Mouse (Mus musculus): ENCODE measurements around the gene Stk17b. TPM values are rescaled to one million over a fixed set of nuclear protein-coding genes. Genes with fewer than 3 reads are reported as not detected.
"Not testable (repeated sequence)": the region's sequence is repeated elsewhere in the genome, so short reads cannot be mapped to it uniquely, and the experiment has no call there.

Stk17b gene
- polyA plus RNA-seq, 1 experiment from 2014 or later: 107 TPM

DNA sequence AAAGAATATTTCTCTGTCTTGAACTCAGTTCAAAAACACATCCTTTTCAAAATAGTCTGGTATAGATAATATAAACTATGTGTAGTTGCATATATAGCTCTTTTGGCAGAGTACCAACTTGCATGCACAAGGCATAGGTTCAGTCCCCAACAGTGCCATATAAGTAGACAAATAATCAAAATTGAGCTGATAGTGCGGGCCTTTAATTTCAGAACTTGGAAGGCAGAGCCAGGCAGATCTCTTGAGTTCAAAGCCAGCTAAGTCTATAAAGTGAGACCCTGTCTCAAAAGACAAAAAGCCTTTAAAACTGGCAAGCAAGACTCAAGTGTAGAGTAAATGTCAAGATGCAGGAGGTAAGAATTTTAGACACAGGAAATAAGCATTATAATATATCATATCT, 2.1 kb downstream of the Stk17b start:
- DNase-seq (ENCODE audit: low spot score): no peak

GRCm38 (mm10) chr1:53782079-53782478, 2.9 kb downstream of the Stk17b start:
- no peak for DNase-seq (ENCODE audit: low spot score)

DNA sequence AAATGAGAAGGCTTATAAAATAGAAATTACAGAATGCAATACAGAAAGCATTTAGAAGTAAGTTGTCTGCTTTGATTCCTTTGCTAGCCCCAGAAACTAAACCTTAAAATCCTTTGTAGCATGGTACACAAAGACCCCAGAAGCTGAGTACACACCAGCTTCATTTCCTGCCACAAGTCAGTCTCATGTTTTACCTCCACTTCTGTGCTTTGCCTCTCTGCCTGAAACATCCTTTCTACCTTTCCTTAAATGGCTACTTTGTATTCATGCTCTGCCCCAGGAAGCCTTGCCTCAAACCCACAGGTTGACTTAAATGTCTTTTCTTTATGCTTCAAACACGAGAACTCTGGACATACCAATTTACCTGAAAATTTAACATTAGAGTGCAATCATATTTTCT, 3.7 kb downstream of the Stk17b start:
- peak; percentile 70 for DNase-seq (ENCODE audit: low spot score)

DNA sequence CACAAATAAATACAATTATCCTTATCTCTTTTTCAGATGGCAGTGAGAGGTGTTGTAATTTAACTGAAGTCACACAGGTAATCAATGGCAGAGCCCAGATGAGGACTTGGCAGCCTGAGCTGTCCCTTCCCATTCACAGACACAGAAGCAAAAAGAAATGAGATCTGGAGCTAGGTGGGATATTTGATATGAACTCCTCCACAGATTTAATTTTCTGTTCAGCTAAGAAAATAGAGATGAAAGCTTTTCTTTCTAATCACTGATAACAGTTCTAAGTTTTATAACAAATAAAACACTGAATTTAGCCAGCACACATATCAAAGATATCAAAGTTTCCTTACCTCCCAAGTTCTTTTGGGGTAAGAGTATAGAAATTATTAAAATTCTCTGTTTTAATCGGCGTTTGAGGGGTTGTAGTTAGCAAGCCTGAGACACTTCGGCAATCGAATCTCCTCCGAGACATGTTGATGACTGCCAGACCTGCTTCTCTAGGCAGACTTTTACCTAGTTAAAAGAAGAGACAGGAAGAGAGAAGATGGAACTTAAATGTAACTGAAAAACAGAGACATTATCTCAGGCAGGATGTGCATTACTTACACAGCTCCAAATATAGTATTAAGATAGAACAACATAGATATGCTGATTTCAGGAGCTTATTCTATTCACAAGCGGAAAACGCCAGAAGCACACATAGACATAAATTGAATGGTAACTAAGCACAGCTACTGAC, 8.7 kb downstream of the Stk17b start:
- peak; percentile 47 for DNase-seq (ENCODE audit: low spot score)

GRCm38 (mm10) chr1:53775545-53775944, 9.5 kb downstream of the Stk17b start:
- DNase-seq (ENCODE audit: low spot score): no peak

GRCm38 (mm10) chr1:53775036-53775435, 10.0 kb downstream of the Stk17b start:
- DNase-seq (ENCODE audit: low spot score): no peak

DNA sequence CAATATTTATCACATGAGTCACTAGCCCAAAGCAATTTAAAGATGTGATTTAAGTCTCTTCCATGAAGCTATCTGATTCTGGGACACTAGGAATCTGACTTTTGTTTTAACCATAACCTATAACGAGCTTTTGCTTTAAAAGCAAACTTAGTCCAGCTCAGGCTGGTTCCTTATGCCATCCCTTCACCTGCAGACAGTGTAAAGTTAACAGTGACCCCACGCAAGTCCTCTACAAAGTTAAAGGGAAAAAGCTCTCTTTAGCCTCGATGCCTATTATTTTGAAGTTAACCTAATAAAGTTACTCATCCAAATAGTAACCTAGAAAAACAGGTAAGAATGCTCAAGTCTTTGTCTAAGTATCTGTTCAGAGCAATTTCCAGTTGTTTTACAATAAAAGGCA, 10.5 kb downstream of the Stk17b start:
- DNase-seq (ENCODE audit: low spot score): no peak

- DNase-seq (ENCODE audit: low spot score): peak; percentile 92
These were observed 11.0 kb downstream of the Stk17b start for GRCm38 (mm10) chr1:53773994-53774393.

DNA sequence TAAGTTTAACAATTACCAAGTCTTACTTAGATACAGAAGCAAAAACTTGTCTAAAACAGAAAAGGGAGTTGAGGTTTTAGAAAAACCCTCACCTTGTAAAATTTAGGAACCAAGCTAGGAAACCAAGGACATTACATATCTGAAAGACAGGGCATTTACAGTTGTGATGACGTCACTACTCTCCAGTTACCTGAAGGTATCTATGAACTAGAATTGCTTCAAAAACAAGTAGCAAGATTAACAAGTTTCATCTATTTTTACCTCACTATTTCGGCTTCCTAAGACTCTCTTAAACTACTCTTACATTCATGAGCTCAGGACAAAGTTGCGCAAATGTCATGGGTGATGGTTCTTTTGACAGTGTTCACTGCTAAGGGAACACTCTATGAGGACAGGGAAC, 12.1 kb downstream of the Stk17b start:
- no peak for DNase-seq (ENCODE audit: low spot score)

DNA sequence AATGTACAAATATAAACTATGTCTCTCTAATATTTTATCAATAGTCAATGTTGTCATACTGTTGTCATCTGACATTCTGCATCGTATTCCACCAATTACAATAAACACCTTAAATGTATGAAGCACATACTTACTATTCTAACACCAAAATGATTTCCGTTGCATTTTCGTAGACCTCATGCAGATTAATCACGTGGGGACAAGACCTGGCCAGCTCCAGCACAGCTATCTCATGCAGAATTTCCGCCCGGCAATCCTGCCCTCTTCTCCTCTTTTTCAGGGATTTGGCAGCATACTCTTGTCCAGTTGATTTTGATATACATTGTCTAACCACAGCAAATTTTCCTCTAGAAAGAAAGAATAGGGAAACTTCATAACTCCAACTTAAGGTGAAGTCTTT, 13.5 kb downstream of the Stk17b start:
- DNase-seq (ENCODE audit: low spot score): no peak

GRCm38 (mm10) chr1:53766112-53766511, 18.9 kb downstream of the Stk17b start:
- no peak for DNase-seq (ENCODE audit: low spot score)

DNA sequence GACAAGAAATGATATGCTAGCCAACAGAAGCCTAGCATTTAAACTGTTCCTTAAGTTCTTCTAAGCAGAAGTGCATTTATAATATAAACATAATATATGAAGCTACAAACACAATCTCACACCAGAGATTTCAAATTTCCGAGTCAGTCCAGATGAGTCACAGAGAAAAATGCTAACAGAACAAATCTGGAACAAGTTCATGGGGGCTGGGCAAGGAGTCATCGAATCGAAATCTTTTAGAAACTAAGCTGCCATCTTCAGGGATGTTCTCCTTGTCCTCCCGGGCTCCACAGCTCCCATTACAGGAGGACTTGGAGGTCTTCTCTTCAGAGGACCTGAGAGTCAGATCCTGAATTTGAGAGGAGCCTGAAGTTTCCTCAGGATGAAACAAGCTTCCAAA, 27.7 kb downstream of the Stk17b start:
- no peak for DNase-seq (ENCODE audit: low spot score)

GRCm38 (mm10) chr1:53753501-53753900, 31.5 kb downstream of the Stk17b start:
- not testable (repeated sequence) for DNase-seq (ENCODE audit: low spot score)

GRCm38 (mm10) chr1:53751144-53751543, 33.9 kb downstream of the Stk17b start:
- DNase-seq (ENCODE audit: low spot score): no peak

DNA sequence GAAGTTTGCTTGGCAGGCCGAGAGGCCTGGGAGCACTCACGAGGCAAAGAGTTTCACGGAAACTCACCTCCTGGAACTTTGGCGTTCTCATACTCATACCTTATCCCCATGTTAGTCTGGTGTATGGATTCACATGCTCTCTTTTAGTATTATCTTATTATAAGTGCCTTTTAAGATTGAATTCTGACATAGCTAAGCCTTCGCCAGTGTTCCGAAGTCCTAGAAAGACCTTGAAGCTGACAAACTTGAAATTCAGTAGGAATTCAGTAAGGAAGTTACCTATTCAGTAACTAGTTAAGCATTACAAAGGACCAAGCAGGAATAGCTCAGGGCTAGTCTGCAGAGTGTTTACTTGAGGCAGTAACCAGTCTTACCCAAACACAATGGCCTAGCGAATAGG, 34.3 kb downstream of the Stk17b start:
- DNase-seq (ENCODE audit: low spot score): not testable (repeated sequence)

DNA sequence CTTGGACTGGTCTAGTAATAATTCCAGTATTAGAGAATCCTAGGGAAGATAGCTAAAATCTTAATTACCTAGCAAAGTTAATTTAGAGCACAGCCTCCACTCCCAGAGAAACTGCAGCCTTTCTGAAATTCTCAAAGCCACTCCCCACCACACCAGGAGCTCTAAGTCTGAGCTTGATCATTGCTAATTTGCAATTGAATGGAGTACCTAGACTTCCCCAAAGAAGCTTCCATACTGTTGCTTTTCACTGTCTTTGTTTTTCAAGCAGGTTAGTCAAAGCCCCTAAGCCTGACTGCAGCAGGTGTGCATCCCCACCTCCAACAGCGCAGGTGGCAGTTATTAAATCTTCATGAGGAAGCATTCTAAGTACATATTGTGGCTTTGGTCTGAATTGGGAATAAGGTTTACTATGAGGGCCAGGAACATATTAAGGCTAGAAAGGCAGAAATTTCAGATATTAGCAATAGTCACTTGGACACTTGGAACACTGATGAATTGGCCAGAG, 35.1 kb downstream of the Stk17b start:
- DNase-seq (ENCODE audit: low spot score): not testable (repeated sequence)

- DNase-seq (ENCODE audit: low spot score): no peak
These were observed 36.5 kb downstream of the Stk17b start for GRCm38 (mm10) chr1:53748571-53748970.

DNA sequence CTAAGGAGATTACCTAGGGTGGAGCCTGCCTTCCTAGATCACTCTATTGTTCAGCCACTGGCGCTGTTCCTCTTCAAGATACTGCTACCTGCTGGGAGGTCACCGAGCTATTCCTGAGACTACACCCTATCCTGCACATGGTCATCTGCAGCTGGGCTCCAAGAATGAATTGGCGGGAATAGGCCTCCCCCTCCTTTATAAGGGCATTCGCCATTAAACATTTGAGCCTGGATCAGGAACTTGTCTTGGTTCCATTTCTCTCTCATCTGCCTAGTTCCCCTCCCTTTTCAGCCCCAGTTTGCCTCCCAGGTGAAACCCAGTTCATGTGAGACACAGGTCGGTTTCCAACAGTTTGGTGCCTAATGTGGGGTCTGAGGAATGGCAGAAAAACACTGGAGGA, 39.0 kb downstream of the Stk17b start:
- no peak for DNase-seq (ENCODE audit: low spot score)

DNA sequence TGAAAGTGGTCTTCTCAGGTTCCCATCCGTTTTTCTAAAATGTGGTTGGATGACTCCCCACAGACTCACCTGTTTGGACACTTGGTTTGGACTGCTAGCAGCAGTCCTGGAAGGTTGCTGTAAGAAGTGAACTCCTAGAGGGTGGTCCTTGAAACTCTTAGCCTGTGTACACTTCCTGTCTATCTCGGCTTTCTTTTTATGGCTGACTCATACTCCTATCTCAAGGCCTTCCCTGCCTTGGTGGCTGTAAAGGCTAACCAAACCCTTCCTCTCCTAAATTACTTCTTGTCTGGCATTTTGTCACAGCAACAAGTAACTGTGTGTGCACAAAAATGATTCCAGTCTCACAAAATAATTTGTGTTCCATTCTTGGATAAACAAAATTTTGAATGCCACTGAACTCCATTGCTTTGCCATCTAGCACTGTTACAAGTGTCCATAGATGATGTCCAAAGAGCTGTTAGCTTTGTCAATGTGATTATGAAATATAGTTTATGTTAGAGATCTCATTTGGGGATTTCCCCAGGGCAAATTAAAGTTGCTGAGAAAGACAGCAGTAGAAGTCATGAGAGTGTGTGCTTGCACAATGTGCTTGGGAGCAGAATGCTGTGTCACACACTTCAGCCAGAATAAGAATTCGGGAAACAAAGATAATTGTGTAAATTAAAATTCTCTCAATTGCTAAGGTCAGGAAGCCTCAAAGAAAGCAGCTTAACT, 43.1 kb downstream of the Stk17b start:
- no peak for DNase-seq (ENCODE audit: low spot score)

- no peak for DNase-seq (ENCODE audit: low spot score)
These were observed 44.2 kb downstream of the Stk17b start for GRCm38 (mm10) chr1:53740777-53741336.

DNA sequence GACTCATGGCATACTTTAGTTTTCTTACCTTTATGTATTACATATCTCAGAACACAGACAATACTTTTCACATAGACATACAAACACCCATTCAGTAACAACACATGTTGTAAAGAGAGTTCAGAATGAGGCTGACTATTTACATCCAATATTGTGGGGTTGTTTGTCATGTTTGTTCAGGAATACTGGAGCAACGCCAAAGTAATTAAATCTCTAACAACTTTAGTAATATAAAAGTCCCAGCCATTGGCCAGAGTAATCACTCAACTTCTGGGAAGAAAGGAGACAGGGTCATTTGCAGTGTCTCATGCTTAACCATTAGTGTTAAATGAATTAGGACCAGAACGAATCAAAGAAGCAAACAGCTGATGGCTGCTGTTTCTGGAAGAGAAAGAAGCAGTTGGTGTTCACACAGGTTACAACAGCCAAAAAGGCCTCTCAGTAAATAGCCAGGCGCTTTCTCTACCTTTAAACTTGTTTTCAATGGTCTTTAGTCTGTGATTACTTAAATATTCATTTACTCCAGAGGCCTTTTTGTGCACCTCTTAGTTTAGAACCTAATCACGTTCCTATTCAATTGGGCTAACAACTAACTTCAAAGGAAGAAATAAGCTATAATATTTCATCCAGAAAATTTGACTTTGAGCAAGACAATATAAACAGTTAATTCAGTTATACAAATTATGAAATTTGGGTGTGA, 44.8 kb downstream of the Stk17b start:
- DNase-seq (ENCODE audit: low spot score): not testable (repeated sequence)

GRCm38 (mm10) chr1:53736583-53736982, 48.4 kb downstream of the Stk17b start:
- DNase-seq (ENCODE audit: low spot score): no peak

All from thymus, postnatal 0 days (tissue).